Mouse (Mus musculus): ENCODE measurements around the gene Gm21897. TPM values are rescaled to one million over a fixed set of nuclear protein-coding genes. Genes with fewer than 3 reads are reported as not detected.

Gm21897 gene
- polyA plus RNA-seq, 1 experiment from 2014 or later = not detected

DNA sequence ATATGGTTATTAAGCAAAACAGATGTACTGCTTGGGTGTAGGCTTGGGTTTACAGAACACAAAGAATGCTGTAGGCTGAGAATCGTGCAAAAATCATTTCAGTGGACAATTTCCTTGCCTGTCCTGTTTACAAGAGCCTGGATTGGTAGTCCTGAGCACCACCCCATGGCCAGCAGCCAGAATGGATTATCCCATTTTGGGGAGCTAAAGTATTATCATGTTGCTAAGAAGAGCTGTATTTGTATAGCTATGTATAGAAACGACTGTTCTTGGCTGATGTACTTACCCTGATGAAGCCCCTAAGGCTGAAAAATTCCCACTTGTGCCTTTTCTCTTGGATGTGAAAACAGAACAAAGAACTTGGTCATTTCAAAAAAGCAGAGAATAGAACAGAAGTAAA, 37.6 kb downstream of the Gm21897 start:
- Histone ChIP-seq H3K27me3 (no peaks in the 10 kb centered on the region), H3K4me1 (replicated peaks) (no peaks in the 10 kb centered on the region), H3K9ac (no peak overlapping the region), H3K36me3 (no peaks in the 10 kb centered on the region), H3K27ac (no peak overlapping the region), H3K4me2 (no peak overlapping the region), H3K4me3 (replicated peaks) (no peak overlapping the region), H3K9me3 (replicated peaks) (no peaks in the 10 kb centered on the region)
- ATAC-seq (ENCODE audit: low read depth) = no peak
- DNase-seq = no peak
- 49% methylated on average over 2 of the region's 2 CpGs for WGBS (ENCODE audit: insufficient replicate concordance)

- 42% methylated on average over 1 of the region's 1 CpGs for WGBS (ENCODE audit: insufficient replicate concordance)
- Histone ChIP-seq H3K27ac (no peak overlapping the region), H3K9me3 (replicated peaks) (no peaks in the 10 kb centered on the region), H3K27me3 (no peaks in the 10 kb centered on the region), H3K36me3 (no peaks in the 10 kb centered on the region), H3K4me3 (replicated peaks) (no peak overlapping the region), H3K4me1 (replicated peaks) (no peaks in the 10 kb centered on the region), H3K4me2 (no peak overlapping the region), H3K9ac (no peak overlapping the region)
- DNase-seq (no peak), ATAC-seq (ENCODE audit: low read depth) (no peak)
Measured at GRCm38 (mm10) chr16:15355339-15355738, 38.1 kb downstream of the Gm21897 start.

GRCm38 (mm10) chr16:15357766-15358165, 40.5 kb downstream of the Gm21897 start:
- Histone ChIP-seq H3K4me2 (no peak overlapping the region), H3K4me1 (replicated peaks) (no peaks in the 10 kb centered on the region), H3K36me3 (no peaks in the 10 kb centered on the region), H3K9ac (no peak overlapping the region), H3K27me3 (no peaks in the 10 kb centered on the region), H3K9me3 (replicated peaks) (no peaks in the 10 kb centered on the region), H3K4me3 (replicated peaks) (no peak overlapping the region), H3K27ac (no peak overlapping the region)
- no peak for ATAC-seq (ENCODE audit: low read depth)
- DNase-seq = no peak

DNA sequence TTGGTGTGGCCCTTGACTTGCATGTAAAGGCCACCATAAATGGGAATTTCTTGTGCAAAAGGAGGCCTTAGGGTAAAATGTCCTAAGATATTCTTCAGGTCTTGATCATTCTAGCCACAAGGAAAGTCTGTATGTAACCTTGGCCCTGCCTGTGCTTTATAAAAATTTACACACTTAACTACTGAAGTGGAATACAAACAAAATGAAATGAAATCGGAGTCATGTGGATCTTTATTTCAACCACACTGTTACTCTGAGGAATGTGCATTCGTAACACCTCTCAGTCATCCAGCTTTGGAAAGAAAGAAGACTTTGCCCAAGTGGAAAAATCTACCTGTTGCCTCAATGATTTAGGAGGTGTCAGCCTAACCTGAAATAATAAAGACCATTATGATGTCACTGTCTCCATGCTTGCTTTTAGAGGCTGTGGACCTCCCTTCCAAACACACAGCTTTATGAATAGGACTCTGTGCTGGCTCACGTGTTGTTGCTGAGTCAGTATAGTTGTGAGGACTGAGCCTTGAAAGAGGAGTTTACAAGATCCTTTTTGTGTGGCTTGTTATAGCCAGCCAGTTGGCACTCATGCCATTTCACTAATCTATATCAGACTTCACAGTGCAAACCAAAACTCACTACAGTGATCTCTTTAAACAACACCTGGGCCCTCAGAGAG, 42.0 kb downstream of the Gm21897 start:
- no peak overlapping the region for H3K9ac ChIP-seq
- H3K9me3 ChIP-seq (replicated peaks) = no peaks in the 10 kb centered on the region
- H3K4me3 ChIP-seq (replicated peaks) = no peak overlapping the region
- no peak overlapping the region for H3K4me2 ChIP-seq
- no peaks in the 10 kb centered on the region for H3K36me3 ChIP-seq
- no peak overlapping the region for H3K27ac ChIP-seq
- ATAC-seq (ENCODE audit: low read depth) (no peak), DNase-seq (no peak)
- H3K4me1 ChIP-seq (replicated peaks) = no peaks in the 10 kb centered on the region
- no peaks in the 10 kb centered on the region for H3K27me3 ChIP-seq
- WGBS (ENCODE audit: insufficient replicate concordance) = 58% methylated on average over 3 of the region's 3 CpGs

GRCm38 (mm10) chr16:15360825-15361224, 43.6 kb downstream of the Gm21897 start:
- Histone ChIP-seq H3K9ac (no peak overlapping the region), H3K36me3 (no peaks in the 10 kb centered on the region), H3K9me3 (replicated peaks) (no peaks in the 10 kb centered on the region), H3K27me3 (no peaks in the 10 kb centered on the region), H3K4me2 (no peak overlapping the region), H3K4me3 (replicated peaks) (no peak overlapping the region), H3K4me1 (replicated peaks) (no peaks in the 10 kb centered on the region), H3K27ac (no peak overlapping the region)
- ATAC-seq (ENCODE audit: low read depth) (no peak), DNase-seq (no peak)
